Mouse (Mus musculus): ENCODE results near the gene D930048N14Rik. TPM values are rescaled to one million over a fixed set of nuclear protein-coding genes. Genes with fewer than 3 reads are reported as not detected.
"Not testable (repeated sequence)": the region's sequence is repeated elsewhere in the genome, so short reads cannot be mapped to it uniquely, and the experiment has no call there.

The D930048N14Rik gene
- polyA plus RNA-seq, 1 experiment from 2014 or later = 8.3 TPM

GRCm38 (mm10) chr11:51661867-51662365 is 11.2 kb downstream of the D930048N14Rik start:
- CTCF ChIA-PET = interaction anchor here (0.8 to 5.2 kb wide), 3 partner anchors 11 to 20 kb away, joined by 3 to 27 read pairs (median 3); no protein-coding TSS in a partner anchor
- H3K27me3 ChIP-seq = no peaks in the 10 kb centered on the region
- no peak for TF ChIP-seq CTCF (IDR thresholded peaks at IDR 0.05)
- ATAC-seq (no peak), DNase-seq (ENCODE audit: low read depth, low spot score) (no peak)
- in situ Hi-C loops (cut with MboI; ENCODE audit: low pct_unique_long_range_greater_than_20kb) = no loop called here
- POLR2A ChIA-PET = interaction anchor here (0.8 kb wide), 1 partner anchor 25 kb away, joined by 3 read pairs; no protein-coding TSS in a partner anchor

GRCm38 (mm10) chr11:51662632-51663031 is 11.9 kb downstream of the D930048N14Rik start:
- POLR2A ChIA-PET = interaction anchor here (0.5 to 1.4 kb wide), 3 partner anchors 11 to 27 kb away, joined by 3 to 4 read pairs (median 3); no protein-coding TSS in a partner anchor
- in situ Hi-C loops (cut with MboI; ENCODE audit: low pct_unique_long_range_greater_than_20kb) = no loop called here
- TF ChIP-seq CTCF (IDR thresholded peaks at IDR 0.05) = no peak
- H3K27me3 ChIP-seq = no peaks in the 10 kb centered on the region
- CTCF ChIA-PET = interaction anchor here (1.6 to 5.2 kb wide), 2 partner anchors 10 to 33 kb away, joined by 3 to 27 read pairs; no protein-coding TSS in a partner anchor
- no peak for DNase-seq (ENCODE audit: low read depth, low spot score)
- ATAC-seq = no peak

GRCm38 (mm10) chr11:51664747-51665146 is 14.0 kb downstream of the D930048N14Rik start:
- in situ Hi-C loops (cut with MboI; ENCODE audit: low pct_unique_long_range_greater_than_20kb); POLR2A ChIA-PET; DNase-seq (ENCODE audit: low read depth, low spot score); CTCF ChIA-PET; H3K27me3 ChIP-seq; ATAC-seq: not testable (repeated sequence)

- CTCF ChIA-PET = interaction anchor here (3.7 kb wide), 1 partner anchor 9 kb away, joined by 27 read pairs; no protein-coding TSS in a partner anchor
- DNase-seq (ENCODE audit: low read depth, low spot score) (no peak), ATAC-seq (no peak)
- in situ Hi-C loops (cut with MboI; ENCODE audit: low pct_unique_long_range_greater_than_20kb) = no loop called here
- TF ChIP-seq CTCF (IDR thresholded peaks at IDR 0.05) = no peak
- POLR2A ChIA-PET = no interaction called here
- no peaks in the 10 kb centered on the region for H3K27me3 ChIP-seq
These were observed 20.1 kb downstream of the D930048N14Rik start for GRCm38 (mm10) chr11:51670846-51671245.

- ATAC-seq (no peak), DNase-seq (ENCODE audit: low read depth, low spot score) (no peak)
- in situ Hi-C loops (cut with MboI; ENCODE audit: low pct_unique_long_range_greater_than_20kb) = no loop called here
- no peaks in the 10 kb centered on the region for H3K27me3 ChIP-seq
- no peak for TF ChIP-seq CTCF (IDR thresholded peaks at IDR 0.05)
- ChIA-PET CTCF (interaction anchor here (1.0 to 3.7 kb wide), 2 partner anchors 10 to 56 kb away, joined by 3 to 27 read pairs; no protein-coding TSS in a partner anchor), POLR2A (no interaction called here)
These were observed 20.6 kb downstream of the D930048N14Rik start for GRCm38 (mm10) chr11:51671376-51671775.

GRCm38 (mm10) chr11:51673291-51673690 is 22.5 kb downstream of the D930048N14Rik start:
- no peak for TF ChIP-seq CTCF (IDR thresholded peaks at IDR 0.05)
- ATAC-seq (peak; percentile 93), DNase-seq (ENCODE audit: low read depth, low spot score) (peak; percentile 85)
- in situ Hi-C loops (cut with MboI; ENCODE audit: low pct_unique_long_range_greater_than_20kb) = no loop called here
- ChIA-PET POLR2A (interaction anchor here (1.0 to 1.6 kb wide), 6 partner anchors 10 to 52 kb away, joined by 3 to 10 read pairs (median 4); partner anchors contain the start of genes D930048N14Rik and N4bp3), CTCF (interaction anchor here (1.1 to 3.7 kb wide), 4 partner anchors 9 to 61 kb away, joined by 3 to 27 read pairs (median 6); partner anchors contain the start of gene Rmnd5b)
- no peaks in the 10 kb centered on the region for H3K27me3 ChIP-seq

- ATAC-seq (no peak), DNase-seq (ENCODE audit: low read depth, low spot score) (no peak)
- TF ChIP-seq CTCF (IDR thresholded peaks at IDR 0.05) = no peak
- ChIA-PET CTCF (interaction anchor here (1.4 kb wide), 1 partner anchor 13 kb away, joined by 3 read pairs; the partner anchor contains the start of gene 0610009B22Rik), POLR2A (no interaction called here)
- H3K27me3 ChIP-seq = no peaks in the 10 kb centered on the region
- in situ Hi-C loops (cut with MboI; ENCODE audit: low pct_unique_long_range_greater_than_20kb) = loop anchor here (25.0 kb wide), 1 partner anchor 388 kb away; the partner anchor contains the start of gene Col23a1
These were observed 24.6 kb downstream of the D930048N14Rik start for GRCm38 (mm10) chr11:51675386-51675785.

GRCm38 (mm10) chr11:51677737-51678418 is 27.1 kb downstream of the D930048N14Rik start:
- DNase-seq (ENCODE audit: low read depth, low spot score) = no peak
- no peaks in the 10 kb centered on the region for H3K27me3 ChIP-seq
- POLR2A ChIA-PET = no interaction called here
- ATAC-seq = no peak
- CTCF ChIA-PET = interaction anchor here (1.0 to 1.6 kb wide), 3 partner anchors 16 to 60 kb away, joined by 3 to 9 read pairs (median 3); partner anchors contain the start of gene Nhp2
- in situ Hi-C loops (cut with MboI; ENCODE audit: low pct_unique_long_range_greater_than_20kb) = loop anchor here (25.0 kb wide), 1 partner anchor 391 kb away; the partner anchor contains the start of gene Col23a1
- no peak for TF ChIP-seq CTCF (IDR thresholded peaks at IDR 0.05)

GRCm38 (mm10) chr11:51679466-51679865 is 28.7 kb downstream of the D930048N14Rik start:
- ATAC-seq = no peak
- H3K27me3 ChIP-seq = no peaks in the 10 kb centered on the region
- DNase-seq (ENCODE audit: low read depth, low spot score) = no peak
- in situ Hi-C loops (cut with MboI; ENCODE audit: low pct_unique_long_range_greater_than_20kb) = loop anchor here (25.0 kb wide), 1 partner anchor 392 kb away; the partner anchor contains the start of gene Col23a1
- CTCF ChIA-PET = interaction anchor here (5.3 kb wide), 1 partner anchor 63 kb away, joined by 61 read pairs; the partner anchor contains the start of gene Nhp2
- POLR2A ChIA-PET = interaction anchor here (0.5 kb wide), 1 partner anchor 10 kb away, joined by 3 read pairs; the partner anchor contains the start of gene 0610009B22Rik
- no peak for TF ChIP-seq CTCF (IDR thresholded peaks at IDR 0.05)

GRCm38 (mm10) chr11:51681324-51681975 is 30.7 kb downstream of the D930048N14Rik start:
- in situ Hi-C loops (cut with MboI; ENCODE audit: low pct_unique_long_range_greater_than_20kb) = loop anchor here (5.0 to 25.0 kb wide), 2 partner anchors 64 to 394 kb away; partner anchors contain the start of genes Col23a1 and Nhp2
- DNase-seq (ENCODE audit: low read depth, low spot score) = no peak
- peak; percentile 89 for TF ChIP-seq CTCF (IDR thresholded peaks at IDR 0.05)
- CTCF ChIA-PET = interaction anchor here (0.6 to 5.3 kb wide), 13 partner anchors 8 to 73 kb away, joined by 3 to 61 read pairs (median 3); partner anchors contain the start of genes D930048N14Rik, N4bp3, Nhp2 and Rmnd5b
- ATAC-seq = no peak
- no peaks in the 10 kb centered on the region for H3K27me3 ChIP-seq
- POLR2A ChIA-PET = interaction anchor here (0.6 to 0.7 kb wide), 2 partner anchors 10 to 55 kb away, joined by 3 read pairs; no protein-coding TSS in a partner anchor
